Mouse (Mus musculus): ENCODE data around the gene Tdrkh.

Tdrkh gene

DNA sequence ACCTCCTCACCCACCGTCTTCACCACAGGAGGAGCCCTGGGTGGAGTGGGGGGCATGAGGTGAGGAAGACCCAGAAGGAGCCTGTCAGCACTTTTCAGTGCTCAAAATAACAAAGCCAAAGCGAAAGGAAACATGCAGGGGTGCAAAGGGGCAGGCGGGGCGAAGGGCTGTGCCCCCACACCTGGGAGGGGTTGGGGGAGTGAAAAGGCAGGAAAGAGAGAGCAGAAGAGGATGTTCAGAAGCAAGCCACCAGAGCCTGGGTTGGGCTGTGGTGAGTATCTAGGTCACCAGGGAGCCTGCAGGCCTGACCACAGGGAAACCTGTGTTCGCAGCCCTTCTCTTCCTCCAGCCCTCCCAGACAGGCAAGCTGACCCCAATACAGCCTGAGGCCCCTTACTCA lies 25.0 kb upstream of the Tdrkh start:
- DNase-seq (ENCODE audit: low spot score in 2 of 2) = no peak

DNA sequence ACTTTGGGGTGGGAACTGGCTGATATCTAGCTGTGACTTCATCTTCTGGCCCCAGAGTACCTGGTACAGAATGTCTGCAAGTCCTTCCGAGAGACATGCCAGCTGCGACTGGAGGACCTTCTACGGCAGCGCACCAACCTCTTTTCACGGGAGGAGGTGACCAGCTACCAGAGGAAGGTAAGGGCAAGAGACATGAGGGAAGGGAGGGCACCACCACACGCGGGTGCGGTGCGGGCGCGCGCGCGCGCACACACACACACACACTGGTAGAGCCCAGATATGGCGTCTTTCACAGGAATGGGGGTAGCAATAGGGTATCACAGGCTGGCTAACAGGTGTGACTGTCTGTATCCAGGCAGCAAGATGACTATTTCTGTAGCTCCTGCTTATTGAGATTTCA lies 23.7 kb upstream of the Tdrkh start:
- no peak for DNase-seq (ENCODE audit: low spot score in 2 of 2)

DNA sequence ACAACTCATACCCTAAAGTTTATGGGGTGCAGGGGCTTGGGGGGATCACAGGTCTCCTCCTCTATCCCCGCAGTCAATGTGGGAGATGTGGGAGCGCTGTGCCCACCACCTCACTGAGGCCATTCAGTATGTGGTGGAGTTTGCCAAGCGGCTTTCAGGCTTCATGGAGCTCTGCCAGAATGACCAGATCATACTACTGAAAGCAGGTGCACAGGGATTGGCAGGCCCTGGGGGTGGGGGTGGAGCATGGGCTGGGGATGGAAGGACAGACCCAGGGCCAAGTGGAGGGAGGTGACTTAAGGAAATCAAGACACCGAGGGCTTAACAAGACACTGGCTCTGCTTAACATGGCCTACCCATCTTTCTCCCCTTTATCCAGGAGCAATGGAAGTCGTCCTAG lies 22.1 kb upstream of the Tdrkh start:
- DNase-seq (ENCODE audit: low spot score in 2 of 2) = no peak

DNA sequence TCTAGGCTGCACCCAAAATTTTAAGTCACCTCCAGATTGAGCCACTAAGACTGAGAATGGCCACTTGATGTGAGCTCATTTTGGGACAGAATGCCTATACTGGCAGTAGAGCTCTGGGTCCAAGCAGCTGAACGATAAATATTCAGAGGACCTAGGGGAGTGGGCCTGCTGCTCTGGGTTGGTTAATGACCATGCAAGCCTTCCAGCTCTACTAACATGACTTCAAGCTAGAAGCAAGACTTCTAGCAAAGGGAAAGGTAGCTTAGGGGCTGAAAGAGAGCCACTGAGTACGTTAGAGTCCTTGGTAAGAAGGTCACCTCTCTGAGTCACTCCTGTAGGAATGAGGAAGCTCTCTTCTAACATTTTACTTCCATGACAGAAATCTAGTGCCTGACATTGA lies 20.9 kb upstream of the Tdrkh start:
- DNase-seq (ENCODE audit: low spot score in 2 of 2) = no peak

DNA sequence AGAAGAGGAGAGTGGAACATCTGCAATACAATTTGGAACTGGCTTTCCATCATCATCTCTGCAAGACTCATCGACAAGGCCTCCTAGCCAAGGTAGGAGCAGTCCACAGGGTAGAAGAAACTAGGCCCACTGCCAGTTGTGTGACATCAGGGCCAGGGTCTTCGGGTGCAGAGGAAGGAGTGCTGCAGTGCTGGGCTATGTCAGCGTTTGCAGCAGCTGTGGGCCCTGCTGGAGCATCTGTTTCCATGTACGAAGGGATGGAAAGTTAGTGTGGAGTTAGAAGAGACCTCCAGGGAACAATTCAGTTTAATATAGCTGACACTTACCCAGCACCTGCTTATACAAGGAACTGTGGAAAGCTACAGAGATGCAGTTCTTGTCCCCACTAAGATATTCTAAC lies 20.0 kb upstream of the Tdrkh start:
- no peak for DNase-seq (ENCODE audit: low spot score in 2 of 2)

DNA sequence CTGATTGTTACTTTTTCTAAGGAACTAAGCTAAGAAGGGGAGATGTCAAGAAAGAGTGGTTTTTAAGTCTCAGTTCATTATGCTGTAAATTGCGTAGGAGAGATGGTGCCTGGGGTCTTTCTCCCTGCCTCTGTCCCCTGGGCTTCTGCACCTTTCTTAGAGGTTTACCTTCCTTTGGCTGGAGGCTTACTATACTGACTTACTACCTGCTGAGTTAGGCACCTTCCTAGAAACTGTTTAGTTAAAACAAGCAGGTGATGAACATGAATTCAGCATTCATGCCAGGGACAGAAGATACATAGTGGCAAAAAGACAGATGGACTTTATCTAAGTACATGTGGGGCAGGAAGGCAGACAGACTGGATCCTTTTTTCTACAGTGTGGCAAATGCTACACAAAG lies 16.7 kb upstream of the Tdrkh start:
- DNase-seq (ENCODE audit: low spot score in 2 of 2) = no peak

DNA sequence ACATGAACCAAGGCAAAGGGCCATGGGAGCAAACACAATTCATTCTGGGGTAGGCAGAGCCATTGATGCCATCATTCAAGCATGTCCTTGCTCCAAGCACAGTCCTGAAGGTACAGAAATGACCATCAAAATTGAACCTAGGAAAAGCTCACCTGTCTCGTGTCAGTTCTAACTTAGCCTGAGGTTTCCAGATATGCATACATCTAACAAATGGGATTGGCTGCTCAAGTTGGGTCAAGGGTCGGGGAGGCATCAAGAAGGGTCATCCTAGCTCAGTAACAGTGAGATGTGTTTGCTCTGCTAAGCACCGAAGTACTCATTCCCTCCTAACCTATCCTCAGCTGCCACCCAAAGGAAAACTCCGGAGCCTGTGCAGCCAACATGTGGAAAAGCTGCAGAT lies 16.2 kb upstream of the Tdrkh start:
- no peak for DNase-seq (ENCODE audit: low spot score in 2 of 2)

DNA sequence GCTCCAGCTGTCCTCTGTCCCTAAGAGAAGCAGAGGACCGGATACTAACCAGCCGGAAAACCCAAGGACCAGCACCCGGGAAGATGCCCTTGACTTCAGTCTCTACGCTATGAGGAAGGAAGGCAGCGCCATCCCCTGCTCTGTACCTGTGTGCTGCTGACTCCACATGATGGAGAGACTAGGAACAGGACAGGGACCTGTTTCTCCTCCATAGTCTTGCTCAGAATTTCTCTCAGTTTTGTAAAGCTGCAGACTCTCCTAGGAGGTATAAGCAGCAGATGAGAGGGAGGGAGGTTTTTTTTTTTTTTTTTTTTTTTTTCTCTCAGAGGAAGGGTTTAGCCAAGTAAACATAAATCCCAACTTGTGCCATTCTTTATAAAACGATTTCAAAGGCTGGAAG lies 14.9 kb upstream of the Tdrkh start, which contains the start of gene Lingo4:
Gene Lingo4 (plus strand): TSS at position 301 of the 400 bp plus-strand sequence.
- no peak for DNase-seq (ENCODE audit: low spot score in 2 of 2)

DNA sequence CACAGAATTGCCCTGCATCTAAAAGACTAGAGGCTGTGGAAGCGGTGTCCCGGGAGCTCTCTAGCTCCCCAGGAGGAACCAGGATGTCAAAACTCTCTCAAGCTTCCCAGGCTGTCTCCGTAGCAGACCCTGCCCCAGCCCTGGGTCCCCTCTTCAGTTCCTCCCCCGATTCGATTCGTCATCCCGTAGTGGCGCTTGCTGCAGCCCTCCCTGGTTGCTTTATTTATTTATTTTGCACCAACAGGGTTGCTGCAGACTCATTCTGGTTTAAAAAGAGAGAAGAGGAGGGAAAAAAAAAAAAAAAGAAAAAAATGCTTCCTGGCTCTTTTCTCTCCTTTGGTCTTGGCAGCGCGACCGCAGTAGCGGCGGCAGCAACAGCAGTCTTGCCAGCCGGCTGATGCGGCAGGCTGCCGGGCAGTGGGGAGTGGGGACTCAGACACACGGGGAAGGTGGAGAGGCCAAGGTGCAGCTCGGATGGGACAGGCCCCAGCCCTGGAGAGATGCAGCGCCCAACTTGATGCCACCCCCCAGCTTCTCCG lies 14.1 kb upstream of the Tdrkh start:
- DNase-seq (ENCODE audit: low spot score in 2 of 2) = no peak

DNA sequence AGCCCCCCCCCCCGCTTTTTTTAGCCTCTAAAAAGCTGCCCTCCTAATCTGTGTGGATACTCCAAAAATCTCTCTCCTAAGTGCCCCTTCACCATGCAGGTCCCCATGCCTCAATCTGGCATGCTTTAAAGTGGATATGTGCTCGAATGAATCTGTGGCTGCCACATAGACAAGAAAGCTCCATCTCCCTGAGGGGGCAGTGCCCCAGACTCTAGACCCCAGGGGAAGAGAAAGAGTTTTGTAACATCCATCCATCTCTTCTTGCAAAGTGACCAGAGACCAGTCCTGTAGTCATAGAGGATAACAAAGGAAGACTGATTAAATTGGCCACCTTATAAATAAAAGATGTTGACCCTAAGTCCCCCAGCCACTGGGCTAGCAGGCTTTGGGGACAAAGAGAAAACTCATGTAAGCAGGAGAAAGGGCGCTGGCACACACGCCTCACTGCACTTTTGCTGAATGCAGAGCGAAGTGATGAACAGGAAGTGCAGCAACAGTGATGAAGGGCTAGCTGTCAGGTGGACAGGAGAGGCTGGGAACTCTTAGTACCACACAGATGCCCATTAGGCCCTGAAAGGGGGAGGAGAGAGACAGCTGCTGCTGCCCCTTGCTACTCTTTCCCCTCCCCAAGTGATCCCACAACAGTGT lies 13.3 kb upstream of the Tdrkh start:
- DNase-seq (ENCODE audit: low spot score in 2 of 2) = no peak

DNA sequence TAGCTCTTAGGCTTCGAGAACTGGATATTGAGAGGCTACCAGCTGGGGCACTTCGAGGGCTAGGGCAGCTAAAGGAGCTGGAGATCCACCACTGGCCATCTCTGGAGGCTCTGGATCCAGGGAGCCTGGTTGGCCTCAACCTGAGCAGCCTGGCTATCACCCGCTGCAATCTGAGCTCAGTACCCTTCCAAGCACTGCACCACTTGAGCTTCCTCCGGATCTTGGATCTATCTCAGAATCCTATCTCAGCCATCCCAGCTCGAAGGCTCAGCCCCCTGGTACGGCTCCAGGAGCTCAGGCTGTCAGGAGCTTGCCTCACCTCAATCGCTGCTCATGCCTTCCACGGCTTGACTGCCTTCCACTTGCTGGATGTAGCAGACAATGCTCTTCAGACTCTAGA lies 10.6 kb upstream of the Tdrkh start:
- no peak for DNase-seq (ENCODE audit: low spot score in 2 of 2)

DNA sequence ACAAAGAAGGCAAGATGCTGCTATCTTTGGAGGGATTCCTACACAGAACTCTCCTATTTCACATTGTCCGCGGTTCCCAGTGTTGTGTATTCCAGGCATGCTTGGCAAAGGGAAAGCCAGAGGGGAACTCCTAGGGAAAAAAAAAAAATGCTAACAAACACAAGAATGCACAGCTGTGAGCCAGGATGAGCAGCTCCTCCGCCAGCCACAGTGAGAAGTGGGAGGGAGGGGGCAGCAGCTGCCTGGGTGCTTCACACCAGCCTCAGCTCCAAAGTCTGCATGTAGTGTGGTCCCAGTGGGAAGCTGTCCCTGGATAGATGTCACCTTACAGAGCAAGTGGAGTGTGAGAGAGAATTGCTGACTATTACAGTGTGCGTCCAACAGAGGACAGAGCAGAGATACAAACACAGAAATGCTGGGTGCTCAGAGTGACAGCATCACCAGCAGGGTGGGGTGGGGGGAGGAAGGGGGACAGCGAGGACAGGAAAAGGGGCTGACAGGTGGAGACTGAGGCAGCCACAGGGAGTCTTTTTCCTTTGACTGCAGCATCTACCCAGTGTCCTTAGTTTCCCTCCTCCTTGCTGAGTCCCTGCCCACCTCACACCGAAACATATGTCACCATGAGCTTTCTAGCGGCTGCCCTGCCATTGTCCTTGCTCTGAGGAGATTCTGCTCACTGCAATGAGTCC lies 8.6 kb upstream of the Tdrkh start:
- no peak for DNase-seq (ENCODE audit: low spot score in 2 of 2)

DNA sequence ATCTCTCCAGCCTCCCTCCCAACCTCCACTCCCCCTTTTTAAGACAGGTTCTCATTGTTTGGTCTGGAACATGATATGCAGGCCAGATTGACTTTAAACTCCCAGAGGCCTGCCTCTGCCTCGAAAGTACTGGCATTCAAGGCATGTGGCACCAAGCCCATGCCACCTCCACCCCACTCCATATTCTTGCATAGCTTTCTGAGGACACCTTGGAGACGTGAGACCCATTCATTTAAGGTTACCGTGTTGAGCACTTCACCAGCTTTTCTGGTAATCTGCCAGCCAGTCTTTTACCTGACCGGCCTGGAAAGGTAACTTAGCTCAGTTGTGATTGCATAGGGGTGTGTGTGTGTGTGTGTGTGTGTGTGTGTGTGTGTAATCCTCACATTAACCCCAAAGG lies 7.5 kb upstream of the Tdrkh start:
- no peak for DNase-seq (ENCODE audit: low spot score in 2 of 2)

DNA sequence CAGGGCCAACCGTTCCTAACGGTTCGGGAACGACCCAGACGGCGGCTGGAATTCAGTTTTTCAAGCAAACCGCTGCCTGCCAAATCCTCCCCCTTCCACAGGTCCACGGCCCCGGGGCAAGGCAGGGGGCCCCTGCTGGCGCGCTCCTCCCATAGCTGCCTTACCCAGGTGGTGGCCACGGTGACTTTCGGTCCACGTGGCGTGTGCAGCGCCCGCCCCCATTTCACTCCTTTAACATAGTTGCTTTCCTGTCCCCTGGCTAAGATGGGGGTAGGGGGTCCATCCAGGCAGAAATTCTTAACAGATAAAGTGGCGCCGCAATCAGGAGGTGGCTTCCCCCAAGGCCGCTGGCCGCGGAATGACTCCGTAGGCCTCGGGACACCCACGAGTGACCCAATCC lies 543 bp upstream of the Tdrkh start:
- no peak for DNase-seq (ENCODE audit: low spot score in 2 of 2)

DNA sequence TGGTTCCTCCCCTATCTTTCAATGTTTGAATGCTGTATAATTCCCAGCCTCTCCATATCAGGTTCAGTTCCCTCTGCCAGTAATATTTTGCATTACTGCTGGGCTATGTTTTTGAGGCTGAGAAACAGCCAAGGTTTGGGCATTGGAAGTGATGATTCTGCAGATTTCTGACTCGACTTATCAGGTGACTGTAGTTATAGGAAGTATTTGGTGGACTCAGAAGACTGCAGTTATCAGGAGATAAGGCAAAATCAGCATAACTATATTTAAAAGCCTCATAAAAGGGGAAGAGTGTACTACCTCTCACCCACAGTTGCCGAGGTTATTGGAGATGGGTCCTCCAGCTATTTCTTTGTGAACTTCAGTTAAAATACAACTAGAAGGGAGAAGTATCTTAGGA lies 17.9 kb downstream of the Tdrkh start:
- no peak for DNase-seq (ENCODE audit: low spot score in 2 of 2)

DNA sequence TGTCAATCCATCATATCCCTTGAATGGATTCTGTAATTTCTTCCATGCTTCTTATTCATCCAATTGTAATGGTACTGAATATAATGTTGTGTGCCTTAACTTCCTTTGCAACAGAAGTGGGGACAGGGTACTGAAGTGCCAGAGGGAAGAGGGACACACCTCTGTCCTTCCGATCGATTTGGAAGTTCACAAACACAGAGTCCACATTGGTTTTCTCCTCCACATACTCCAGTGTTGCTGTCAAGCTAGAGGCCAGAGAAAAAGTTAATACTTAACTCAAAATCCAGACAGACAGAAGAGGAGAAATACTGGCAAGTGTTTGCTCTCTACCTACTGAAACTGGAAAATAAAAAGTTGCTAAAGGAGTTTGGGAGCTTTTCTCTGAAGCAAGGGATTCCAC lies 21.2 kb downstream of the Tdrkh start:
- DNase-seq (ENCODE audit: low spot score in 2 of 2) = no peak

DNA sequence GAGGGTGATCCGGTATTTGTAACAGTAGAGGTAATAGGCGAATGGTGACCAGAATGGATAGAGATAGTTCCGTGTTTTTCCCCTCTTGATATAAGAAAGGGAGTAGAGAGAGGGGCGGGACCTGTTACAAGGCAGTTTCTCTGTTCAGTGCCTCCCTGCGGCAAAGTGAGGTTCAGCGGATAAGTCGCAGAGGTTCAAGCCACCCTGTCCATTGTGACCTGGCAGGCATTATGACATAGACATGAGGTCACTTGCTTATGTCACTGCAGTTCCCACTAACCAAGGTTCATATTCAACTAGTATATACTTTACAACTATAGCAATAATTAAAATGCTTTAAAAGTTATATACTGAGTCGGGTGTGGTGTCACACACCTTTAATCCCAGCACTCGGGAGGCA lies 23.3 kb downstream of the Tdrkh start:
- no peak for DNase-seq (ENCODE audit: low spot score in 2 of 2)

DNA sequence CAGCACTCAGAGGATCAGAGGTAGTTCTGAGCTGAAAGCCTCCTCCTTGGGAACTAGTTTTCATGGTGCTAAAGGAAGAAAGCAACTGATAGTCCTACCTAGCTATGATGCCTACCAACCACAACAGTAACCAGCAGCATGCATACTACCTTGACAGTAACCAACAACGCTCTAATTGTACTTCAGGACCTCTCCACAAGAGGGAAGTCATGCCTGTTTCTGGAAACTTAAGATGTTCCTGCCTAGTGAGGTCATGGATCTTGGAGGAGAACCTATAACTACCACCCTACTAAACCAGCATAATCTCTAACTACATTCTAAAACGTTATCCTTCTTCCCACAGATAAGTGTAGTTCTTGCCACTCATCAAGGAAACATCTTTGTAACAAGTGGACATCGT lies 28.1 kb downstream of the Tdrkh start:
- no peak for DNase-seq (ENCODE audit: low spot score in 2 of 2)

DNA sequence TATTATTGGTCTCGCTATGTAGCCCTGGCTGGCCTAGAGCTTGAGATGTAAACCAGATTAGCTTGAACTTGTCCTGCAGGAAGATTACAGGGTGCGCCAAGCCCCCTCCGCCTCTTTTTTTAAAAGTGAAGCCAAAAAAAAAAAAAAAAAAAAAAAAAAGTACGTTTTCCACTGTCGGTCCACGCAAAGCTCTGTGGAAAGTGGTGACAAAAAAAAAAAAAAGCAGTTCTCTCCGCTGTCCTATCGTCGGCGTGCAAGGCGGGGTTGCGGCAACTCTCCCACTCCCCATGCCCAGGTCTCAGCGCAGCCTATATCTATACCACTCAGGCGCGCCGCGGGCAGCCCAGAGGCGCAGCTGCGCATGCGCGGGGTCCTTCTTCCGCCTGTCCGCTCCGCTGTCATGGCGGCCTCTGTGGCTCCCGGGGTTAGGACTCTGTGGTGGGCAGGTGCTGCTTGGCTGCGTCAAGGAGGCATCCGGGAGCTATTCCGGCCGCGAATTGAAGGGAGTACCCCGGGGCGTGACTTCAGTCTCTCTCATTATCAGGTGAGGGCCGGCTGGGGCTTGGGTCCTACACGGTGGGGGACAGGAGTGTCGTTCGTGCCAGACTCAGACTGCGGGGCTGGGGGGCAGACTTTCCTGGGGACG lies 30.0 kb downstream of the Tdrkh start, which contains the start of gene Mrpl9:
Gene Mrpl9 (plus strand): TSS at position 368 of the 646 bp plus-strand sequence.
- DNase-seq (ENCODE audit: low spot score in 2 of 2) = peak; percentile 81 to 87

DNA sequence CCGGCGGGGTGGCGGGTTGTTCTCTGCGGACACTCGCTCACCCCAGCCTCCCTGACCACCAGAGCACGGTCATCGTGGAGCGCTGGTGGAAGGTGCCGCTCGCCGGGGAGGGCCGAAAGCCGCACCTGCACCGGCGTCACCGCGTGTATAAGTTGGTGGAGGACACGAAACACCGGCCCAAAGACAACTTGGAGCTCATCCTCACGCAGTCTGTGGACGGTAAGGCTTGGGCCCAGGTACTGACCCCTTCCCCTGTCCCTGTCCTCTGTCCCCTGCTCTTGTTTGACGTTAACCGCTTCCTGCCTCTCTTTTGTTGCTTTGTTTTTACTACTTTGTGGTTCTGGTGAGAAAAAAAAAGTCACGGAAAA lies 30.5 kb downstream of the Tdrkh start, which contains the start of gene Oaz3:
Gene Oaz3 (minus strand): TSS at position 319 of the 368 bp plus-strand sequence.
- DNase-seq (ENCODE audit: low spot score in 2 of 2) = no peak

DNA sequence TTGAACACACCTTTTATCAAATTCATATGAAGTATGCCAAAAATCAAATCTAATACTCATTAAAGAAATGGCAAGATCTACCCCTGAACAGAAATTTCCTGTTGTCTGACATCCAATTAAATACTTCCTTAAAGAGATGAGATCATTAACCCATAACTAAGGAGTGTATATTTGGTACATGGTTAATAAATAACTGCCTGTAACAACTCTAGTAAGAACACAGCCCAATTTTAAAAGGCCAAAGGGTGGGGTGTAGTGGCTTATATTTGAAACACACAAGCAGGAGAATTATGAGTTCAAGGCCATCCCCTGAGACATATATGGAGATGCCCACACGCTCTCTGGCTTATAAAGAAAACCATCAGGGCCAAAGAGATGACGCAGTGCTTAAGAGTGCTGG lies 36.3 kb downstream of the Tdrkh start:
- no peak for DNase-seq (ENCODE audit: low spot score in 2 of 2)

DNA sequence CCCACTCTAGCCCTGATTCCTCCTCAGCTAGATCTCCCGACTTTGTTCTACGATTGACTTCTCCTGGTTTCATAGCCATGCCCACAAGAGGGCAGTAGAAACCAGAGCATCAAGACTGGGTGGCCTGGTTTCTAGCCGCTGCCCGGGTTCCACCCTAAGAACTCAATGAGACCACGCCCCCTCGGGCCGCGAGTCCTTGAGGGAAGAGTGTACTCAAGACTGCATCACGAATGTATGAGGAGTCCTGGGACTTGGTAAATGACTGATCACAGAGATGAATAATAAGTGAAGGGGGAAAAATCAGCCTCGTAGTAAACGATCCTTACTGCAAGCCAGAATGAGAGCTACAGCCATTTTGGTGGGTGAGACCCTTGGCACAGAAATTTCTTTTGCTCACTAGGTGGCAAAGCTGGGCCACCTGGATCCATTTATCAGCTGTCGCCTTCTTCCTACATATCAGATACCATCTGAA lies 43.5 kb downstream of the Tdrkh start:
- DNase-seq (ENCODE audit: low spot score in 2 of 2) = peak; percentile 51 to 71

DNA sequence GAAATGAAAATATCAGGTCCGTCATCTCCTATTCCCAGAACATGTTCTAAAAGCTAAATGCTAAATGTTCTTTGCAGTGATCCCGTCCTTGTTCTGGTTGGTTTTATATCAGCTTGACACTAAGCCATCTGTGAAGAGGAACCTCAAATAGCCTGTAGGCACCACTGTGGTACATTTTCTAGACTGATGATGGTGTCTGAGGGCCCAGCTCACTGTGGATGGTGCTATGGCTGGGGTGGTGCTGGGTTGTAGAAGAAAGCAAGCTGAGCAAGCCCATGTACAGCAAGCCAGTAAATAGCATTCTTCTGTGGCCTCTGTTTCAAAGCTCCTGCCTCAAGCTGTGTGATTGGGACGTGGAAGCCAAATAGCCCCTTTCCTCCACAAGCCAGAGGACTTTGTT lies 44.0 kb downstream of the Tdrkh start:
- DNase-seq (ENCODE audit: low spot score in 2 of 2) = no peak
